Mouse (Mus musculus) stomach, embryonic 15.5 days (tissue): ENCODE data around the gene Ankrd33b. TPM values are rescaled to one million over a fixed set of nuclear protein-coding genes. Genes with fewer than 3 reads are reported as not detected.

Experiments used
- ATAC-seq: fragments of 200-750 bp; cut with Nextera tagmentation; 2 replicates; pipeline ENCODE4 v1.8.0; 2017; ENCODE audit warnings: low read depth, moderate number of reproducible peaks, moderate TSS enrichment; ENCODE audit not compliant: insufficient read depth, low FRiP score
- H3K27ac ChIP-seq: fragments of 300-500 bp; sonication (generic); 2 replicates; pipeline ENCODE4 v1.5.1; 2015; ENCODE audit warnings: mild to moderate bottlenecking, inconsistent platforms
- H3K27me3 ChIP-seq: fragments of 300-500 bp; sonication (generic); replicated peaks from 2 replicates; pipeline ENCODE4 v1.6.1; 2015; ENCODE audit warnings: inconsistent platforms
- H3K36me3 ChIP-seq: fragments of 300-500 bp; sonication (generic); 2 replicates; pipeline ENCODE4 v1.6.1; 2015; ENCODE audit warnings: inconsistent platforms
- H3K4me1 ChIP-seq: fragments of 300-500 bp; sonication (generic); 2 replicates; pipeline ENCODE4 v1.6.1; 2015; ENCODE audit warnings: inconsistent platforms
- H3K4me2 ChIP-seq: fragments of 300-500 bp; sonication (generic); 2 replicates; pipeline ENCODE4 v1.6.1; 2015; ENCODE audit warnings: mild to moderate bottlenecking, inconsistent platforms
- H3K4me3 ChIP-seq: fragments of 300-500 bp; sonication (generic); replicated peaks from 2 replicates; pipeline ENCODE4 v1.5.1; 2015; ENCODE audit warnings: inconsistent platforms
- H3K9ac ChIP-seq: fragments of 300-500 bp; sonication (generic); 2 replicates; pipeline ENCODE4 v1.6.1; 2015; ENCODE audit warnings: inconsistent platforms
- H3K9me3 ChIP-seq: fragments of 300-500 bp; sonication (generic); 2 replicates; pipeline ENCODE4 v1.6.1; 2016; ENCODE audit warnings: inconsistent platforms
- WGBS: fragments of 180-500 bp; shearing (Covaris S2); methylation state at CpG from one replicate; pipeline ENCODE4 v1.1.7; 2015; 5-methylcytosine and 5-hydroxymethylcytosine counted together
- polyA plus RNA-seq: library from polyadenylated mRNA; unstranded; fragments of >200 nt; fragmentation: Nextera tagmentation; extraction: Ambion mirVana; gene quantifications from 2 replicates; pipeline ENCODE4 v1.2.1, GENCODE M21; 2015

Ankrd33b gene
- polyA plus RNA-seq, 1 experiment from 2014 or later: 0.87 TPM

GRCm38 (mm10) chr15:31334829-31335228 lies 32.7 kb downstream of the Ankrd33b start:
- Histone ChIP-seq H3K4me2 (no peak overlapping the region), H3K9me3 (no peaks in the 10 kb centered on the region), H3K27ac (no peak overlapping the region), H3K36me3 (no peaks in the 10 kb centered on the region), H3K4me3 (no peak overlapping the region), H3K27me3 (no peaks in the 10 kb centered on the region), H3K9ac (no peak overlapping the region), H3K4me1 (no peaks in the 10 kb centered on the region)
- WGBS: 90% methylated on average over 5 of the region's 5 CpGs
- ATAC-seq: no peak

- H3K27me3 ChIP-seq: no peaks in the 10 kb centered on the region
- H3K36me3 ChIP-seq: no peaks in the 10 kb centered on the region
- no peaks in the 10 kb centered on the region for H3K4me1 ChIP-seq
- no peak overlapping the region for H3K4me3 ChIP-seq
- no peak overlapping the region for H3K27ac ChIP-seq
- ATAC-seq: no peak
- H3K9ac ChIP-seq: no peak overlapping the region
- WGBS: 76% methylated on average over 7 of the region's 7 CpGs
- no peaks in the 10 kb centered on the region for H3K9me3 ChIP-seq
- H3K4me2 ChIP-seq: no peak overlapping the region
Observed at GRCm38 (mm10) chr15:31332541-31333163, 34.9 kb downstream of the Ankrd33b start.

- H3K4me2 ChIP-seq: no peak overlapping the region
- 73% methylated on average over 4 of the region's 4 CpGs for WGBS
- ATAC-seq: no peak
- no peak overlapping the region for H3K9ac ChIP-seq
- H3K9me3 ChIP-seq: no peaks in the 10 kb centered on the region
- H3K4me3 ChIP-seq: no peak overlapping the region
- H3K4me1 ChIP-seq: no peaks in the 10 kb centered on the region
- no peak overlapping the region for H3K27ac ChIP-seq
- no peaks in the 10 kb centered on the region for H3K27me3 ChIP-seq
- no peaks in the 10 kb centered on the region for H3K36me3 ChIP-seq
Observed at GRCm38 (mm10) chr15:31331742-31332141, 35.8 kb downstream of the Ankrd33b start.

- WGBS: 75% methylated on average over 9 of the region's 9 CpGs
- Histone ChIP-seq H3K4me2 (no peak overlapping the region), H3K36me3 (no peaks in the 10 kb centered on the region), H3K27me3 (no peaks in the 10 kb centered on the region), H3K9ac (no peak overlapping the region), H3K4me3 (no peak overlapping the region), H3K4me1 (no peaks in the 10 kb centered on the region), H3K9me3 (no peaks in the 10 kb centered on the region), H3K27ac (no peak overlapping the region)
- no peak for ATAC-seq
Observed at GRCm38 (mm10) chr15:31328082-31328614, 39.4 kb downstream of the Ankrd33b start.

- WGBS: 91% methylated on average over 12 of the region's 12 CpGs
Observed at GRCm38 (mm10) chr15:31325660-31326354, 41.7 kb downstream of the Ankrd33b start.

GRCm38 (mm10) chr15:31324551-31324950 lies 43.0 kb downstream of the Ankrd33b start:
- Histone ChIP-seq H3K4me3 (no peak overlapping the region), H3K27ac (no peak overlapping the region), H3K9ac (no peak overlapping the region), H3K27me3 (no peaks in the 10 kb centered on the region), H3K9me3 (no peaks in the 10 kb centered on the region), H3K4me1 (no peaks in the 10 kb centered on the region), H3K4me2 (no peak overlapping the region), H3K36me3 (no peaks in the 10 kb centered on the region)
- no peak for ATAC-seq
- 79% methylated on average over 13 of the region's 13 CpGs for whole genome bisulfite sequencing

More at GRCm38 (mm10) chr15:31325660-31326354, 41.7 kb downstream of the Ankrd33b start:
- Histone ChIP-seq H3K9ac (no peak overlapping the region), H3K4me3 (no peak overlapping the region), H3K36me3 (no peaks in the 10 kb centered on the region), H3K4me1 (no peaks in the 10 kb centered on the region), H3K27ac (no peak overlapping the region), H3K4me2 (no peak overlapping the region), H3K27me3 (no peaks in the 10 kb centered on the region), H3K9me3 (no peaks in the 10 kb centered on the region)
- ATAC-seq: no peak

- no peak overlapping the region for H3K9ac ChIP-seq
- H3K4me2 ChIP-seq: no peak overlapping the region
- no peaks in the 10 kb centered on the region for H3K36me3 ChIP-seq
- no peaks in the 10 kb centered on the region for H3K4me1 ChIP-seq
- no peaks in the 10 kb centered on the region for H3K27me3 ChIP-seq
- H3K4me3 ChIP-seq: no peak overlapping the region
- ATAC-seq: no peak
- H3K9me3 ChIP-seq: no peaks in the 10 kb centered on the region
- WGBS: 85% methylated on average over 4 of the region's 4 CpGs
- H3K27ac ChIP-seq: no peak overlapping the region
Observed at GRCm38 (mm10) chr15:31323684-31324083, 43.8 kb downstream of the Ankrd33b start.

GRCm38 (mm10) chr15:31320598-31321377 lies 46.7 kb downstream of the Ankrd33b start:
- Histone ChIP-seq H3K4me1 (no peaks in the 10 kb centered on the region), H3K9me3 (no peaks in the 10 kb centered on the region), H3K27me3 (no peaks in the 10 kb centered on the region), H3K27ac (no peak overlapping the region), H3K9ac (no peak overlapping the region), H3K4me3 (no peak overlapping the region), H3K36me3 (no peaks in the 10 kb centered on the region), H3K4me2 (no peak overlapping the region)
- no peak for ATAC-seq
- 51% methylated on average over 12 of the region's 12 CpGs for WGBS

- Histone ChIP-seq H3K27ac (no peak overlapping the region), H3K9ac (no peak overlapping the region), H3K36me3 (no peaks in the 10 kb centered on the region), H3K4me2 (no peak overlapping the region), H3K27me3 (no peaks in the 10 kb centered on the region), H3K4me3 (no peak overlapping the region), H3K9me3 (no peaks in the 10 kb centered on the region), H3K4me1 (no peaks in the 10 kb centered on the region)
- no peak for ATAC-seq
- WGBS: 55% methylated on average over 4 of the region's 4 CpGs
Observed at GRCm38 (mm10) chr15:31319046-31319445, 48.5 kb downstream of the Ankrd33b start.

- no peaks in the 10 kb centered on the region for H3K9me3 ChIP-seq
- no peaks in the 10 kb centered on the region for H3K4me1 ChIP-seq
- no peak for ATAC-seq
- H3K27me3 ChIP-seq: no peaks in the 10 kb centered on the region
- H3K27ac ChIP-seq: no peak overlapping the region
- H3K4me2 ChIP-seq: no peak overlapping the region
- H3K36me3 ChIP-seq: no peaks in the 10 kb centered on the region
- H3K4me3 ChIP-seq: no peak overlapping the region
- 37% methylated on average over 6 of the region's 6 CpGs for WGBS
- H3K9ac ChIP-seq: no peak overlapping the region
Observed at GRCm38 (mm10) chr15:31318158-31318955, 49.2 kb downstream of the Ankrd33b start.

GRCm38 (mm10) chr15:31317056-31317805 lies 50.3 kb downstream of the Ankrd33b start:
- 89% methylated on average over 3 of the region's 3 CpGs for WGBS

More at GRCm38 (mm10) chr15:31317056-31317805, 50.3 kb downstream of the Ankrd33b start:
- Histone ChIP-seq H3K9ac (no peak overlapping the region), H3K36me3 (no peaks in the 10 kb centered on the region), H3K9me3 (no peaks in the 10 kb centered on the region), H3K27me3 (no peaks in the 10 kb centered on the region), H3K4me2 (no peak overlapping the region), H3K4me1 (no peaks in the 10 kb centered on the region), H3K27ac (no peak overlapping the region), H3K4me3 (no peak overlapping the region)
- ATAC-seq: no peak
